Mouse (Mus musculus) B cell, adult (primary cell): ENCODE measurements around the gene Ubqln5. TPM values are rescaled to one million over a fixed set of nuclear protein-coding genes. Genes with fewer than 3 reads are reported as not detected.

Experiments
- total RNA-seq: library from RNA; stranded (reverse); gene quantifications from 4 replicates; pipeline ENCODE4 v1.2.4, GENCODE M21; 2023; ENCODE audit not compliant: inconsistent age

Gene Ubqln5
- total RNA-seq, result not detected in 4 replicates

GRCm38 (mm10) chr7:104129726-104130125 is at the start of gene Ubqln5:
TSS of gene Ubqln5 (minus strand) at chr7:104129826.

DNA sequence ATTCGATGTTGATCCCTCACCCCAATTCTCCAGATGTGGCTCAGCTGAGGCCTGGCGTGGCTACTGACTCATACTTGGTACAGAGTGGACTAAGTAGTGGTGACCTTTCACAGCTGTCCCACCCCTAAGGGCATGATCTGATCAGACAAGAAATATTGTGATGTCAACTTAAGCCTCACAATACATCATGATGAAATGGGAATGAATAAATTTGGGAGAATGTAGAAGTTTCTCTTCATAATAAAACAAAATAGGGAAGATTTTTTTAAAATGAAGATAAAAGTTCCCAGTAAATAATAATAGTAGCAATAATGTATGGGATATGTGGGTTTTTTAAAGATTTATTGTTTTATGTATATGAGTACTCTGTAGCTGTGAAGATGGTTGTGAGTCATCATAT is 20.8 kb upstream of the Ubqln5 start, which contains the start of gene Ubqlnl:
Gene Ubqlnl, minus strand, starts transcription at position 101 of the 400 bp plus-strand sequence.

GRCm38 (mm10) chr7:104143179-104143578 is 13.6 kb upstream of the Ubqln5 start, which contains the start of gene Ubqln3:
TSS of gene Ubqln3 (minus strand) at chr7:104143279.

GRCm38 (mm10) chr7:104137305-104137704 is 7.7 kb upstream of the Ubqln5 start, which contains the start of gene Olfr643:
TSS of gene Olfr643 (minus strand) at chr7:104137405.

GRCm38 (mm10) chr7:104104757-104104972 is 25.0 kb downstream of the Ubqln5 start, which contains the start of gene Olfr646:
TSS of gene Olfr646 (plus strand) at chr7:104104873.

GRCm38 (mm10) chr7:104085365-104085764 is 44.3 kb downstream of the Ubqln5 start, which contains the start of gene Olfr645:
TSS of gene Olfr645 (minus strand) at chr7:104085465.

Other genes with a start within 250 kb of the Ubqln5 start
- not detected in 4 replicates for gene Olfr66, start 243.6 kb downstream of the Ubqln5 start, total RNA-seq
- not detected in 4 replicates for gene Olfr64, start 235.3 kb downstream of the Ubqln5 start, total RNA-seq
- gene Olfr65, start 226.3 kb downstream of the Ubqln5 start, total RNA-seq, result not detected in 4 replicates
- gene Olfr631, start 201.0 kb downstream of the Ubqln5 start, total RNA-seq, result not detected in 4 replicates
- gene Olfr632, start 195.5 kb downstream of the Ubqln5 start, total RNA-seq, result not detected in 4 replicates
- not detected in 4 replicates for gene Olfr633, start 185.4 kb downstream of the Ubqln5 start, total RNA-seq
- gene Olfr635, start 158.7 kb downstream of the Ubqln5 start, total RNA-seq, result not detected in 4 replicates
- not detected in 4 replicates for gene Olfr638, start 131.1 kb downstream of the Ubqln5 start, total RNA-seq
- gene Olfr639, start 112.5 kb downstream of the Ubqln5 start, total RNA-seq, result 0.16 TPM in 1 of 4 replicates, not detected in the others
- not detected in 4 replicates for gene Olfr640, start 104.3 kb downstream of the Ubqln5 start, total RNA-seq
- not detected in 4 replicates for gene Olfr641, start 94.4 kb downstream of the Ubqln5 start, total RNA-seq
- gene Olfr642, start 77.2 kb downstream of the Ubqln5 start, total RNA-seq, result not detected in 4 replicates
- not detected in 4 replicates for gene 4930516K23Rik, start 68.4 kb downstream of the Ubqln5 start, total RNA-seq
- not detected in 4 replicates for gene Olfr644, start 58.0 kb downstream of the Ubqln5 start, total RNA-seq
- gene Olfr645, start 44.4 kb downstream of the Ubqln5 start, total RNA-seq, result not detected in 4 replicates
- 0.27 to 0.29 TPM (median 0.27 TPM) in 3 of 4 replicates, not detected in the other for gene Olfr646, start 25.0 kb downstream of the Ubqln5 start, total RNA-seq
- gene Olfr643, start 7.6 kb upstream of the Ubqln5 start, total RNA-seq, result not detected in 4 replicates
- not detected in 4 replicates for gene Ubqln3, start 13.5 kb upstream of the Ubqln5 start, total RNA-seq
- gene Ubqlnl, start 20.7 kb upstream of the Ubqln5 start, total RNA-seq, result not detected in 4 replicates
- gene Olfm5, start 35.0 kb upstream of the Ubqln5 start, total RNA-seq, result not detected in 4 replicates
- not detected in 4 replicates for gene Olfr648, start 53.6 kb upstream of the Ubqln5 start, total RNA-seq
- gene Olfr649, start 66.2 kb upstream of the Ubqln5 start, total RNA-seq, result not detected in 4 replicates
- 0.33 to 0.90 TPM (median 0.54 TPM) in 4 replicates for gene Trim6, start 89.0 kb upstream of the Ubqln5 start, total RNA-seq
- 57.6 to 72.3 TPM (median 61.7 TPM) in 4 replicates for gene Trim34a, start 114.6 kb upstream of the Ubqln5 start, total RNA-seq
- 23.9 to 32.0 TPM (median 28.3 TPM) in 4 replicates for gene Trim5, start 158.3 kb upstream of the Ubqln5 start, total RNA-seq
- 99.6 to 116 TPM (median 109 TPM) in 4 replicates for gene Trim12a, start 185.6 kb upstream of the Ubqln5 start, total RNA-seq
- gene Trim34b, start 199.6 kb upstream of the Ubqln5 start, total RNA-seq, result 1.8 to 3.7 TPM (median 3.2 TPM) in 4 replicates
- gene Trim12c, start 223.5 kb upstream of the Ubqln5 start, total RNA-seq, result 49.4 to 56.2 TPM (median 54.7 TPM) in 4 replicates
- 24.9 to 30.6 TPM (median 28.9 TPM) in 4 replicates for gene Trim30b, start 240.1 kb upstream of the Ubqln5 start, total RNA-seq